Mouse (Mus musculus) midbrain, postnatal 0 days (tissue): ENCODE measurements around the gene Erp29. TPM values are rescaled to one million over a fixed set of nuclear protein-coding genes. Genes with fewer than 3 reads are reported as not detected.

ENCODE experiments used
- ATAC-seq: fragments of 200-750 bp; cut with Nextera tagmentation; 2 replicates; pipeline ENCODE4 v1.8.0; 2017; ENCODE audit warnings: moderate number of reproducible peaks, mild to moderate bottlenecking, moderate TSS enrichment, moderate library complexity; ENCODE audit not compliant: low FRiP score
- DNase-seq: peaks from one replicate; pipeline ENCODE4 v3.0.0-alpha.2; 2015; ENCODE audit warnings: low spot score
- H3K27ac ChIP-seq: fragments of 300-500 bp; sonication (generic); 2 replicates; pipeline ENCODE4 v1.5.1; 2014; ENCODE audit warnings: low read depth, mild to moderate bottlenecking, low read length, mixed read lengths
- H3K27me3 ChIP-seq: fragments of 300-500 bp; sonication (generic); 2 replicates; pipeline ENCODE4 v1.6.1; 2014; ENCODE audit warnings: low read length, control low read depth, mixed read lengths; ENCODE audit not compliant: insufficient read depth
- H3K36me3 ChIP-seq: fragments of 300-500 bp; sonication (generic); 2 replicates; pipeline ENCODE4 v1.6.1; 2014; ENCODE audit warnings: low read length, control low read depth, mixed read lengths; ENCODE audit not compliant: insufficient read depth
- H3K4me1 ChIP-seq: fragments of 300-500 bp; sonication (generic); 2 replicates; pipeline ENCODE4 v1.6.1; 2014; ENCODE audit warnings: mild to moderate bottlenecking, control low read depth, antibody characterized with exemption, low read length, mixed read lengths; ENCODE audit not compliant: insufficient read depth
- H3K4me2 ChIP-seq: fragments of 300-500 bp; sonication (generic); 2 replicates; pipeline ENCODE4 v1.6.1; 2014; ENCODE audit warnings: low read depth, mild to moderate bottlenecking, low read length, mixed read lengths; ENCODE audit not compliant: poor library complexity, severe bottlenecking
- H3K4me3 ChIP-seq: fragments of 300-500 bp; sonication (generic); 2 replicates; pipeline ENCODE4 v1.5.1; 2014; ENCODE audit warnings: low read depth, mild to moderate bottlenecking, low read length, moderate library complexity
- H3K9ac ChIP-seq: fragments of 300-500 bp; sonication (generic); replicated peaks from 2 replicates; pipeline ENCODE4 v1.6.1; 2014; ENCODE audit warnings: mild to moderate bottlenecking, low read length, moderate library complexity, mixed read lengths; ENCODE audit not compliant: poor library complexity, severe bottlenecking
- H3K9me3 ChIP-seq: fragments of 300-500 bp; sonication (generic); 2 replicates; pipeline ENCODE4 v1.6.1; 2016; ENCODE audit warnings: low read length, control low read depth
- CTCF ChIP-seq: IDR thresholded peaks from 2 replicates; pipeline ENCODE4 v1.5.1; 2016; ENCODE audit warnings: antibody characterized with exemption, mild to moderate bottlenecking
- WGBS: fragments of 180-500 bp; shearing (Covaris S2); extraction: QIAGEN DNeasy Blood & Tissue Kit; methylation state at CpG from one replicate; pipeline ENCODE4 v1.1.7; 2014; 5-methylcytosine and 5-hydroxymethylcytosine counted together
- polyA plus RNA-seq: library from polyadenylated mRNA; unstranded; fragments of >200 nt; fragmentation: Nextera tagmentation; extraction: Ambion mirVana; gene quantifications from 2 replicates; pipeline ENCODE4 v1.2.1, GENCODE M21; 2015
- total RNA-seq: library from RNA; depleted of rRNA; stranded (reverse); fragments of >200 nt; gene quantifications from 2 replicates; pipeline ENCODE4 v1.2.3, GENCODE M21; 2014

Gene Erp29
- total and polyA plus RNA-seq, 2 experiments from 2014 or later: 70.8 to 187 TPM

- Histone ChIP-seq H3K4me2 (peak overlapping the region; percentile 71), H3K4me3 (peak overlapping the region; percentile 88), H3K27ac (peak overlapping the region; percentile 98), H3K4me1 (peaks cover 2% of the 10 kb centered on the region; the same call in 1 of the 2 replicates), H3K9ac (peak overlapping the region; percentile 94), H3K36me3 (peaks cover 14% of the 10 kb centered on the region), H3K27me3 (no peaks in the 10 kb centered on the region), H3K9me3 (no peaks in the 10 kb centered on the region)
- 7% methylated on average over 9 of the region's 9 CpGs for WGBS
- ATAC-seq: peak; percentile 36
- peak; percentile 38 for DNase-seq
- no peak for TF ChIP-seq CTCF
Observed at GRCm38 (mm10) chr5:121452906-121453305, 600 bp upstream of the Erp29 start.

- peak within 1 kb of the TSS; percentile 88 for H3K4me3 ChIP-seq
- peak within 1 kb of the TSS; percentile 75 for H3K4me2 ChIP-seq
- peaks cover 2% of the 10 kb centered on the region; the same call in 1 of the 2 replicates for H3K4me1 ChIP-seq
- H3K27ac ChIP-seq: peak within 1 kb of the TSS; percentile 98
- TF ChIP-seq CTCF: no peak
- H3K9ac ChIP-seq: peak within 1 kb of the TSS; percentile 94
- no peaks in the 10 kb centered on the region for H3K9me3 ChIP-seq
- WGBS: under 1% methylated on average over 17 of the region's 17 CpGs
- peaks cover 22% of the 10 kb centered on the region for H3K36me3 ChIP-seq
- peak; percentile 38 for DNase-seq
- H3K27me3 ChIP-seq: no peaks in the 10 kb centered on the region
- no peak for ATAC-seq
Observed at GRCm38 (mm10) chr5:121451644-121452025, 671 bp downstream of the Erp29 start, which contains the start of gene Tmem116. Tmem116 (plus strand) TSS chr5:121451893.

- H3K36me3 ChIP-seq: peaks cover 26% of the 10 kb centered on the region
- ATAC-seq (no peak), DNase-seq (peak; percentile 7)
- TF ChIP-seq CTCF: no peak
- H3K27me3 ChIP-seq: no peaks in the 10 kb centered on the region
- peak overlapping the region; percentile 75 for H3K4me2 ChIP-seq
- H3K27ac ChIP-seq: peak overlapping the region; percentile 98
- peak overlapping the region; percentile 93 for H3K9ac ChIP-seq
- 18% methylated on average over 8 of the region's 8 CpGs for WGBS
- H3K4me3 ChIP-seq: peak overlapping the region; percentile 88
- no peaks in the 10 kb centered on the region for H3K9me3 ChIP-seq
- peaks cover 2% of the 10 kb centered on the region; the same call in 1 of the 2 replicates for H3K4me1 ChIP-seq
Observed at GRCm38 (mm10) chr5:121451203-121451602, 1.1 kb downstream of the Erp29 start.

- ATAC-seq (no peak), DNase-seq (no peak)
- Histone ChIP-seq H3K36me3 (peaks cover 31% of the 10 kb centered on the region), H3K4me3 (no peak overlapping the region), H3K9ac (no peak overlapping the region), H3K27ac (no peak overlapping the region), H3K9me3 (no peaks in the 10 kb centered on the region), H3K27me3 (no peaks in the 10 kb centered on the region), H3K4me2 (peak overlapping the region; percentile 75), H3K4me1 (peaks cover 2% of the 10 kb centered on the region; the same call in 1 of the 2 replicates)
- no peak for TF ChIP-seq CTCF
- 82% methylated on average over 9 of the region's 9 CpGs for WGBS
Observed at GRCm38 (mm10) chr5:121450476-121450875, 1.8 kb downstream of the Erp29 start.

- H3K27me3 ChIP-seq: no peaks in the 10 kb centered on the region
- H3K4me2 ChIP-seq: no peak overlapping the region
- H3K9ac ChIP-seq: no peak overlapping the region
- 66% methylated on average over 6 of the region's 6 CpGs for WGBS
- H3K4me3 ChIP-seq: no peak overlapping the region
- H3K4me1 ChIP-seq: peaks cover 2% of the 10 kb centered on the region; the same call in 1 of the 2 replicates
- peaks cover 36% of the 10 kb centered on the region for H3K36me3 ChIP-seq
- ATAC-seq: no peak
- H3K27ac ChIP-seq: no peak overlapping the region
- DNase-seq: peak; percentile 58
- no peaks in the 10 kb centered on the region for H3K9me3 ChIP-seq
- TF ChIP-seq CTCF: peak; percentile 60
Observed at GRCm38 (mm10) chr5:121449976-121450375, 2.3 kb downstream of the Erp29 start.

GRCm38 (mm10) chr5:121448450-121448849 lies 3.9 kb downstream of the Erp29 start:
- Histone ChIP-seq H3K36me3 (peaks cover 45% of the 10 kb centered on the region), H3K9me3 (no peaks in the 10 kb centered on the region), H3K4me2 (no peak overlapping the region), H3K4me1 (peaks cover 2% of the 10 kb centered on the region; the same call in 1 of the 2 replicates), H3K4me3 (no peak overlapping the region), H3K9ac (no peak overlapping the region), H3K27ac (no peak overlapping the region), H3K27me3 (no peaks in the 10 kb centered on the region)
- TF ChIP-seq CTCF: peak; percentile 54
- DNase-seq (no peak), ATAC-seq (no peak)
- 91% methylated on average over 3 of the region's 3 CpGs for WGBS
